Mouse (Mus musculus): ENCODE measurements around the gene Dynlt1c.
"Not testable (repeated sequence)": the region's sequence is repeated elsewhere in the genome, so short reads cannot be mapped to it uniquely, and the experiment has no call there.

Gene Dynlt1c

GRCm38 (mm10) chr17:6601204-6601911 is at the start of gene Dynlt1c:
TSS of gene Dynlt1c (plus strand) at chr17:6601671.
- DNase-seq (ENCODE audit: low spot score in 2 of 2) = peak; percentile 51 to 61

GRCm38 (mm10) chr17:6553798-6554197 is 47.7 kb upstream of the Dynlt1c start:
- not testable (repeated sequence) for DNase-seq (ENCODE audit: low spot score in 2 of 2)

GRCm38 (mm10) chr17:6554243-6554642 is 47.2 kb upstream of the Dynlt1c start:
- DNase-seq (ENCODE audit: low spot score in 2 of 2) = not testable (repeated sequence)

- not testable (repeated sequence) for DNase-seq (ENCODE audit: low spot score in 2 of 2)
Observed at GRCm38 (mm10) chr17:6559447-6560133, 41.9 kb upstream of the Dynlt1c start.

- not testable (repeated sequence) for DNase-seq (ENCODE audit: low spot score in 2 of 2)
Observed at GRCm38 (mm10) chr17:6564866-6565265, 36.6 kb upstream of the Dynlt1c start.

GRCm38 (mm10) chr17:6567908-6568307 is 33.6 kb upstream of the Dynlt1c start:
- DNase-seq (ENCODE audit: low spot score in 2 of 2) = not testable (repeated sequence)

- not testable (repeated sequence) for DNase-seq (ENCODE audit: low spot score in 2 of 2)
Observed at GRCm38 (mm10) chr17:6571296-6571695, 30.2 kb upstream of the Dynlt1c start.

- not testable (repeated sequence) for DNase-seq (ENCODE audit: low spot score in 2 of 2)
Observed at GRCm38 (mm10) chr17:6572202-6572601, 29.3 kb upstream of the Dynlt1c start.

GRCm38 (mm10) chr17:6575376-6575775 is 26.1 kb upstream of the Dynlt1c start:
- not testable (repeated sequence) for DNase-seq (ENCODE audit: low spot score in 2 of 2)

GRCm38 (mm10) chr17:6588672-6589071 is 12.8 kb upstream of the Dynlt1c start:
- DNase-seq (ENCODE audit: low spot score in 2 of 2) = not testable (repeated sequence)

GRCm38 (mm10) chr17:6592109-6592508 is 9.4 kb upstream of the Dynlt1c start:
- not testable (repeated sequence) for DNase-seq (ENCODE audit: low spot score in 2 of 2)

GRCm38 (mm10) chr17:6593896-6594295 is 7.6 kb upstream of the Dynlt1c start:
- not testable (repeated sequence) for DNase-seq (ENCODE audit: low spot score in 2 of 2)

- DNase-seq (ENCODE audit: low spot score in 2 of 2) = not testable (repeated sequence)
Observed at GRCm38 (mm10) chr17:6595776-6596497, 5.5 kb upstream of the Dynlt1c start.

- not testable (repeated sequence) for DNase-seq (ENCODE audit: low spot score in 2 of 2)
Observed at GRCm38 (mm10) chr17:6598356-6598755, 3.1 kb upstream of the Dynlt1c start.

GRCm38 (mm10) chr17:6600216-6600911 is 1.1 kb upstream of the Dynlt1c start:
- DNase-seq (ENCODE audit: low spot score in 2 of 2) = peak in 1 of 2 experiments; percentile 28

- DNase-seq (ENCODE audit: low spot score in 2 of 2) = not testable (repeated sequence)
Observed at GRCm38 (mm10) chr17:6602205-6602604, 734 bp downstream of the Dynlt1c start.

- not testable (repeated sequence) for DNase-seq (ENCODE audit: low spot score in 2 of 2)
Observed at GRCm38 (mm10) chr17:6605347-6605746, 3.9 kb downstream of the Dynlt1c start.

- DNase-seq (ENCODE audit: low spot score in 2 of 2) = not testable (repeated sequence)
Observed at GRCm38 (mm10) chr17:6613524-6613923, 12.1 kb downstream of the Dynlt1c start.

GRCm38 (mm10) chr17:6614316-6614715 is 12.8 kb downstream of the Dynlt1c start:
- not testable (repeated sequence) for DNase-seq (ENCODE audit: low spot score in 2 of 2)

GRCm38 (mm10) chr17:6616731-6617130 is 15.3 kb downstream of the Dynlt1c start:
- DNase-seq (ENCODE audit: low spot score in 2 of 2) = not testable (repeated sequence)

GRCm38 (mm10) chr17:6617689-6618400 is 16.4 kb downstream of the Dynlt1c start:
- not testable (repeated sequence) for DNase-seq (ENCODE audit: low spot score in 2 of 2)
